Mouse (Mus musculus): ENCODE data around the gene Wdr77. TPM values are rescaled to one million over a fixed set of nuclear protein-coding genes. Genes with fewer than 3 reads are reported as not detected.
"Not testable (repeated sequence)": the region's sequence is repeated elsewhere in the genome, so short reads cannot be mapped to it uniquely, and the experiment has no call there.

The Wdr77 gene
- polyA plus RNA-seq, 1 experiment from 2014 or later, result 133 TPM

DNA sequence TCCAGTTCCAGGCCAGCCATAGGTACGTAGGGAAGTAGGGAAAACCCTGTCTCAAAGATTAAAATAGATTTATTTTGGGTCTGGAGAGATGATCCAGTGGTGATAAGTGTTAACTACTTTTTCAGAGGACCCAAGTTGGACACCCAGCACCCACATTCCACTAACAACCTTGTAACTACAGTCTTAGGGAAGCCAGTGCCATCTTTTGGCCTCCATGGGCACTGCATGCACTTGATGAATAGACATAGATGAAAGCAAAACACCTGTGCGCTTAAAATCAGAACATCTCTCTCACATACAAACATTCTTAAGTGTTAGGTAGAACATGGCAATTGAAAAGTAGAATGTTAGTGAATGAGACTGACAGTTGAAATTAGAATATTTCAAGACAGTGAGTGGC lies 1.5 kb downstream of the Wdr77 start:
- no peaks in the 10 kb centered on the region for H3K27me3 ChIP-seq (ENCODE audit: insufficient read depth, poor library complexity, severe bottlenecking)
- peaks cover 66% of the 10 kb centered on the region for H3K36me3 ChIP-seq
- 93% methylated on average over 2 of the region's 2 CpGs for WGBS
- H3K9me3 ChIP-seq, result no peaks in the 10 kb centered on the region
- DNase-seq (ENCODE audit: low spot score), result no peak
- H3K4me1 ChIP-seq (replicated peaks), result peaks cover 24% of the 10 kb centered on the region
- H3K27ac ChIP-seq, result no peak overlapping the region
- H3K4me3 ChIP-seq, result peak overlapping the region; percentile 94

DNA sequence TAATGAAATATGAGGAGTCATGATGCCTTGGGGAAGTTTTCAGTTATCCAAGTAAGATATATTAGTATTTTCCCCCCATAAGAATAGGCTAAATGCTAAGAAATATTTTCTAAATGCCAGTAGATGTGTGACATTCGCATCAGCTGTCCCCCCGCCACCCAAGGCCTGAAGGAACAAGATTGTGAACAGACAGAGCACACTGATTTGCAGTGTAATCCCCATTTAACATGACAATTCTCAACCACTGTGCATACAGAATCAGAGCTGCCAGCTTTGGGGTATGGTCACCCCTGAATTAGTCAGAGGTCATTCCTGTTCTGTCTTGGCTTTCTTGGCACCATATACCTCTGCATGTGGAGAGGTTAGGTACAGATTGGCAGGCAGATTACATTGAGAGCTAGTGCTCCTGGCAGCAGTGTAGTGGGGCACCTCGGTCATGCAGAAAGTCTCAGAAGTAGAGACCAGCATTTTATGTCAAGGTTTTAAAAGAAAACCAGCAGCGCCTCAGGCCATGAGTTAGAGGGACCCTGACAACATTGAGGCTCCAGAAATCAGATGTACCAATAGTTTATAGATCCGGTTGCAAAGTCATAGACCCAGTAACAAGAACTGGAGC lies 12.8 kb downstream of the Wdr77 start:
- Histone ChIP-seq H3K4me1 (replicated peaks) (no peaks in the 10 kb centered on the region), H3K27me3 (ENCODE audit: insufficient read depth, poor library complexity, severe bottlenecking) (no peaks in the 10 kb centered on the region), H3K27ac (no peak overlapping the region), H3K9me3 (no peaks in the 10 kb centered on the region), H3K4me3 (no peak overlapping the region), H3K36me3 (peaks cover 43% of the 10 kb centered on the region)
- WGBS, result 86% methylated on average over 5 of the region's 5 CpGs
- no peak for DNase-seq (ENCODE audit: low spot score)

DNA sequence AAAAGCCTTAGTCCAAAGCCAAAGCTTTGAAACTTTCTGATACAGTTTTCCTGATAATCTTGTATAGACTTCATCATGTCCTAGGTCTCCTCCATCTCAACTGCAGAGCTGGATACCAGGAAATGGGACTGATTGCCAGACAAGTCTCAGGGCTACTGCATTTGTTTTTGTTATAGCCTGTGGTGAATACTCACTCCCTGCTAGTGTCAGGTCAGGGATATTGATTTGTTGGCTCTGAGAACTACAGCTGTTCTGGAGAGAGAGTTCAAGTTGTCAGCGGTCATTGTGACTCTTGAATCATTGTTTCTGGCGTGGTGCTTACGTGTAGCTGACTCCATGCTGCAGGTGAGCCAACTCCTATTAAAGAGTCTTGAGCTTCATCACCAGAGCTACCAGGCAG lies 14.2 kb downstream of the Wdr77 start, which contains the start of gene Ovgp1:
TSS of gene Ovgp1 (plus strand) at position 301 of the 400 bp plus-strand sequence.
- Histone ChIP-seq H3K9me3 (no peaks in the 10 kb centered on the region), H3K36me3 (peaks cover 28% of the 10 kb centered on the region), H3K4me1 (replicated peaks) (no peaks in the 10 kb centered on the region), H3K4me3 (no peak within 1 kb of the TSS), H3K27ac (no peak within 1 kb of the TSS), H3K27me3 (ENCODE audit: insufficient read depth, poor library complexity, severe bottlenecking) (no peaks in the 10 kb centered on the region)
- WGBS, result 81% methylated on average over 3 of the region's 3 CpGs
- no peak for DNase-seq (ENCODE audit: low spot score)

DNA sequence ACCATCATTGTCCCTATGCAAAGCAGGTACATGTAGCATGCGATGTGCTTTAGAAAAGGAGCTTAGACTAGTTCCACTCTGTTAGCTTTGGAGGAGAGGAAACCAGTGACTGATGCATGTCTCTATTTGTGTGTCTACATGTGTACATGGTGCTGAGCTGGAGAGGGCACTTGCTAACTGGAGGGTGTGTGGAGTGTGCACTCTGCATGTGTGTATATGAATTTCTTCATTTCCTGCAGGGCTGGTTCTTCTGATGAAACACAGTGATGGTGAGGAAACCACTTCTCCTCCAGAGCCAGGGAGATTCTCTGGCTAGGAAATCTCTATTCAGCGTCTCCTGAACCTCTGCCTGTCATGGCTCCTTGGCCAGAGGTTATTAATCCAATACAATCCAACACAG lies 15.0 kb downstream of the Wdr77 start:
- Histone ChIP-seq H3K36me3 (peaks cover 20% of the 10 kb centered on the region), H3K27me3 (ENCODE audit: insufficient read depth, poor library complexity, severe bottlenecking) (no peaks in the 10 kb centered on the region), H3K27ac (no peak overlapping the region), H3K4me3 (no peak overlapping the region), H3K9me3 (no peaks in the 10 kb centered on the region), H3K4me1 (replicated peaks) (no peaks in the 10 kb centered on the region)
- no peak for DNase-seq (ENCODE audit: low spot score)
- 92% methylated on average over 2 of the region's 2 CpGs for WGBS

DNA sequence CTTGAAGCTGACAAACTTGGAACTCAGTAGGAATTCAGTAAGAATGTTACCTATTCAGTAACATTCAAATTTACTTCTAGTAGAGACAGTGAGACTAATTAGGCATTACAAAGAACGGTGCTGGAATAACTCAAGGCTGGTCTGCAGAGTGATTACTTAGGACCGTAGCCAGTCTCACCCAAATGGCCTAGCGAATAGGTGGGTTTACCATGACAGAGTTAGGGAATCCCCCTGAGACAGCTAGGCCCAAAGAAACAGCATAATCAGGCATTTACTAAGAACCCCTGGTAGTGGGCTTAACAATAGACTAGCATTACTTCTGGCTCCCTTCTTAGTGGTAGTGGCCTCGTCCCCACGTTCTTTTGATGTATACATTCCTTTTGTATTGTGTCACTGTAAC lies 30.4 kb downstream of the Wdr77 start:
- H3K4me1 ChIP-seq (replicated peaks); H3K27me3 ChIP-seq (ENCODE audit: insufficient read depth, poor library complexity, severe bottlenecking); H3K4me3 ChIP-seq; DNase-seq (ENCODE audit: low spot score); H3K27ac ChIP-seq; H3K36me3 ChIP-seq; H3K9me3 ChIP-seq: not testable (repeated sequence)
- 56% methylated on average over 5 of the region's 5 CpGs for WGBS

DNA sequence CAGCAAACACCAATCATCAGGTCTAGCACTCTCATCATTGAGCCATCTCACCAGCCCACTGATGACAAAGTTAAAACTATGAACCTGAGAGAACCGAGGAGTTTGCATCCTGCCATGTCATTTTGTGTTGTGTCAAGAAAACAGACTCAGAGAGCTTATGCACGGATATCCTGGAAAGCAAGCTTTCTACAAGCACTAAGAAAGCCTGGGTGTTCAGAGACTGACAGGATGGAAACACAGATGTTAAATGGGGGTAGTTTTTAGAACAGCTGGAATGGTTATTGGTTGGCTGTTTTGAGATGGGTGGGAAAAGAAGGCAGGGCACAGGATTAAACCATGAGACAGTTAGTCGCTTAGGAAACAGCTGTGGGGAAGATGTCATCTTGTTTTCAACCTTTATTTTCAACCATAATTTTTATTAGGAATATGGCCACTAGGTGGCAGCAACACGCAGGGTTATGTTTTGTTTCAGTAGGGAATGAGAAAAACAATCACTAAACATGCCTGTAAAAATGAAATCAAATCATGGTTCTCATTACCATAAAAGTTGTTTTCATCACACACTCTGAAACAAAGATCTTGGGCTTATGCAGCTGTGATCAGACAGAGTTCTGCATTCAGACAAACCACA lies 32.6 kb downstream of the Wdr77 start:
- DNase-seq (ENCODE audit: low spot score), result peak; percentile 27
- WGBS, result 37% methylated on average over 4 of the region's 4 CpGs
- H3K27me3 ChIP-seq (ENCODE audit: insufficient read depth, poor library complexity, severe bottlenecking), result no peaks in the 10 kb centered on the region
- H3K4me1 ChIP-seq (replicated peaks), result no peaks in the 10 kb centered on the region
- no peak overlapping the region for H3K4me3 ChIP-seq
- H3K36me3 ChIP-seq, result no peaks in the 10 kb centered on the region
- H3K9me3 ChIP-seq, result no peaks in the 10 kb centered on the region
- no peak overlapping the region for H3K27ac ChIP-seq

DNA sequence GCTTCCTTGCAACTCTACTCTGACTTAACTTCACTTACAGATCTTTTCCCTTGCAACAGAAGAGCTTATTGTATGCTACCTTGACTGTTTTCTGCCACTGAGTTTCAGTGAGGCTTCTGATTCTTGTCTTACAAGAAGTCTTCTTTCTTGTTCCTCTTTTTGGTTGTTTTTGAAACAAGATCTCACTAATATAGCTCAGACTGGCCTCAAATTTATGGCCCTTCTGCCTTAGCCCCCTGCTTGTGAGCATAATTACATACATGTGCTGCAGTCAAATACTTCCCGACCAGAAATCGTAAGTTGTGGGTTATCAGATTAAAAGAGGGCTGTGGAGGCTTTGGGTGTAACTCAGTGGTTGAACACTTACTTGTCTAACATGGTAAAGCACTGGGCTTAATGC lies 35.6 kb downstream of the Wdr77 start:
- H3K9me3 ChIP-seq, result no peaks in the 10 kb centered on the region
- H3K4me3 ChIP-seq, result no peak overlapping the region
- WGBS, result 83% methylated on average over 2 of the region's 2 CpGs
- no peaks in the 10 kb centered on the region for H3K36me3 ChIP-seq
- H3K27me3 ChIP-seq (ENCODE audit: insufficient read depth, poor library complexity, severe bottlenecking), result no peaks in the 10 kb centered on the region
- H3K4me1 ChIP-seq (replicated peaks), result no peaks in the 10 kb centered on the region
- no peak for DNase-seq (ENCODE audit: low spot score)
- no peak overlapping the region for H3K27ac ChIP-seq

DNA sequence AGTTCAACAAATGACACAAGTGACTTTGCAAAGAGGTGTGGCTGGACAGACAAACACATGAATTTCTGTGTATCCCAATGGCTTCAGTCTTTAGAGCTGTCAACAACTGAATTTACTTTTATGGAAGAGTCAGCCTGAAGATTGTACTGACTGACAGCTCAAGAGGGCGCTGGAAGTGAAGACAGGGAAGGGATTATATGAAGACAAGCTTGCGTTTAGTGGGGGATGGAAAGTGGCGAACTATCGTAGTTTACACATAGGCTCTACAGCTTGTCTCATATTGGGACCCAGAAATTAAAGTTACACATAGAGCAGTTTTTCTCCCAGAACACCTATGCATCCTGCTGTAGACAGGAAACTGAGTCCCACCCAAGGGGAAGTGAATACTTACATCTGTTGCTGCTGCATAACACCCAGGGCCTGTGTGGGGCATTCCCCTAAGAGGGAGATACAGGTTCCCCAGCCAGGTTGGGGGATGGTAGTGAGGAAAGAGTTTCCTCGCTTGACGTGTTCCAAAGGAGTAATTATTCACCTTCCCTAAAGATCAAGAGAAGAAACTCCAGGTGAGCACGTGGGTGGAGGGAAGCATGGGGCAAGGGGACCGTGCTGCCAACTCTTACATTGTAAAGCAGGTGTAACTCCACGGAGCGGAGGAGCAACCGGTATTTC lies 41.7 kb downstream of the Wdr77 start:
- 20% methylated on average over 11 of the region's 11 CpGs for WGBS
- Histone ChIP-seq H3K27ac (no peak overlapping the region), H3K27me3 (ENCODE audit: insufficient read depth, poor library complexity, severe bottlenecking) (no peaks in the 10 kb centered on the region), H3K4me1 (replicated peaks) (peaks cover 9% of the 10 kb centered on the region), H3K9me3 (no peaks in the 10 kb centered on the region), H3K4me3 (peak overlapping the region; percentile 38), H3K36me3 (no peaks in the 10 kb centered on the region)
- DNase-seq (ENCODE audit: low spot score), result no peak

DNA sequence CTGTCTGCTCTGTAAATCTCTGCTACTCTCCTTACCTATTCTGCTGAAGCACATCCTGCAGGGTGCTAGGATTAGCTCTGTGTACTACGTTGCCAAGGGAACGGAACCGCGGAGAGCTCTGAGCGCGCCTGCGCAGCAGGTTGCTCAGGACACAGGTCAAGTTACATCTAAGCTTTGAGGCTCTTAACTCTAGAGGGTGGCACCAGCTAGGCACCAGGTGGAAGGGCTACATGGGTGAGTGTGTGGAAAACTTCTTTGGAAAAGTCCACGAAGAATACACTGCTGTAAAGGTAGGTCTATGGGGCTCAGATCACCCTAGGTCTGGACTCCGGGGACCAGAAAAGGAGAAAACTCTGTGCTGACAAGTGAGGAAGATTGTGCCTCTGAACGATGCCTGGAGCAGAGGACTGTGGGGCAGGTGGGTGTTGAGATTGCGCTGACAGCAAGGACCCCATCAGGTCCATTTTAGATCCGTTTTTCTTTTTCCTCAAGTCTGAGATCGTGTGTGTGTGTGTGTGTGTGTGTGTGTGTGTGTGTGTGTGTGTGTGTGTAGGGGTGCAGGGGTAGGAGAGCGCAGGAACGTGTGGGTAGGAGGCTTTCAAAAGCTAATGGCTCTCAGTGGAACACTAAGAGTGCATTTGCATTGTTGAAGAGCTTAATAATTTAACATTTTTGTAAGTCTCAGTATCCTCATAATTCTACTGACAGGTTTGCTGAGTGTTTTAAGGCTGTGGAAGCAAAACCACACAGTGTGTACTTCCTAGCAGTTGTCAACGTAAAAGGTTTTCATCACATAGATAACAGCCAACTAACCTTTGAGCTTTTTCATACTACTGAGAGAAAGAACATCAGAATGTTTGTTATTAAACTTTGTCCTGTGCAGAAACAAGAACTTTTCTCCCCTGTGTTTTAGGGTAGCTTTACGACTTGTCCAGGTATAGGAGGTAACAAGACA lies 42.5 kb downstream of the Wdr77 start:
- Histone ChIP-seq H3K27ac (no peak overlapping the region), H3K36me3 (no peaks in the 10 kb centered on the region), H3K9me3 (no peaks in the 10 kb centered on the region), H3K4me3 (peak overlapping the region; percentile 38), H3K27me3 (ENCODE audit: insufficient read depth, poor library complexity, severe bottlenecking) (no peaks in the 10 kb centered on the region), H3K4me1 (replicated peaks) (peaks cover 9% of the 10 kb centered on the region)
- WGBS, result 22% methylated on average over 17 of the region's 17 CpGs
- DNase-seq (ENCODE audit: low spot score), result peak; percentile 68

DNA sequence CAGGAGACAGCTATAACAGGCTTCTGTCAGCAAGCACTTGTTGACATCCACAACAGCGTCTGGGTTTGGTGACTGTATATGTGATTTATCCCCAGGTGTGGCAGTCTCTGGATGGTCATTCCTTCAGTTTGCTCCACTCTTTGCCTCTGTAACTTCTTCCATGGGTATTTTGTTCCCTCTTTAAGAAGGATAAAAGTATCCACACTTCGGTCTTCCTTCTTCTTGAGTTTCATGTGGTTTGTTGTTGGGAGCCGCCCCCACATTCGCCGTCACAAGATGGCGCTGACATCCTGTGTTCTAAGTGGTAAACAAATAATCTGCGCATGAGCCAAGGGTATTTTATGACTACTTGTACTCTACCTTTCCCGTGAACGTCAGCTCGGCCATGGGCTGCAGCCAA lies 44.2 kb downstream of the Wdr77 start:
- H3K27me3 ChIP-seq (ENCODE audit: insufficient read depth, poor library complexity, severe bottlenecking); H3K27ac ChIP-seq; H3K36me3 ChIP-seq; DNase-seq (ENCODE audit: low spot score); H3K9me3 ChIP-seq; H3K4me1 ChIP-seq (replicated peaks); H3K4me3 ChIP-seq: not testable (repeated sequence)
- 64% methylated on average over 10 of the region's 10 CpGs for WGBS

DNA sequence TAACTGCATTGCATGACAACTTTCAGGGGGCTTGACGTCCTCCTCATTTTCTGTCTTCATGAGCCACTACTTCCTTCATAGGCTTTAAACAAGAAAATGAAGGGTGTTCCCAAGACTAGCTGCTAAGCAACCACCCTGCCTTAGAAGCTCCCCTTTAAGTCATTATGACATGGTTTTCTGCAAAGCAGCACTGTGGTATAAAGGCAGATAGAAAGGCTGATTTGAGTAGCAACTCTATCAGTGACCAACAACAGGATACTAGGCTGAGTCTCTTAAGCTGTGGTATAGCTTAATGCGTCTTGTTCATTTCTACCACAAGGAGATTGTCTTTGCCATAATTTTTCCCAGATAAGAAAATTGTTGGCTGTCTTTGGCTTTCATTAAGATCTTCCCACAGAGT lies 55.4 kb downstream of the Wdr77 start, which contains the start of gene Pifo:
TSS of gene Pifo (minus strand) at position 101 of the 400 bp plus-strand sequence.
- 86% methylated on average over 2 of the region's 2 CpGs for WGBS
- Histone ChIP-seq H3K9me3 (no peaks in the 10 kb centered on the region), H3K4me3 (no peak within 1 kb of the TSS), H3K27ac (no peak within 1 kb of the TSS), H3K27me3 (ENCODE audit: insufficient read depth, poor library complexity, severe bottlenecking) (no peaks in the 10 kb centered on the region), H3K36me3 (no peaks in the 10 kb centered on the region), H3K4me1 (replicated peaks) (no peaks in the 10 kb centered on the region)
- DNase-seq (ENCODE audit: low spot score), result no peak

All from hindbrain, embryonic 10.5 days (tissue).